In the genomic region with DNA sequence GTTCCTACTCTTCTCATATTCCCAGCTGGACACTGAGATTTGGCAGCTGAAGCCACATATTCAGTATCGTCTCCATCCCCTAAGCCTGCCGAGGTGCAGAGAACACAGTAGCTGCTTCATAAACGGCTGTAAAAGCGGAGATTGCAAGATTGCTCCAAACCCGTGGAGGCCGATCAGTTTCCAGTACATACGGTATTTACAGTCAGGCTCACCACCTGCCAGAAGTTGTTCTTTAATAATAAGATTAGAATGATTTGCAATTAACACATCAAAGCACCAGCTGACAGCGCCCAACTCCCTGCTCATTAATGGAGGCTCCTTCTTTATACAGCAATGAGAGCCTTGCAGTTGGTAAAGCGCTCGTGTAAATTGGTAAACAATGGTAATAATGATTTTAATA, we compare ENCODE assay signal across 20 mouse cellular contexts.
DNase-seq lines count a peak whose midpoint lies in the region; ATAC-seq lines count a peak whose summit lies in the region.
"Had no signal": no experiment of that assay in that cellular context is flagged by ENCODE, and none has a peak within 500 bp of the region (broad histone marks: within the 10 kb centered on the region; RNA-seq: fewer than 3 reads in every experiment).

No protein-coding gene starts in this region.

- no peaks in the 10 kb centered on the region for H3K36me3 ChIP-seq in forebrain, embryonic 14.5 days (ENCODE audit: control insufficient read depth, insufficient read depth, low read length)
- H3K36me3 ChIP-seq in neural tube, embryonic 14.5 days (ENCODE audit: control insufficient read depth, insufficient read depth, low read length): no peaks in the 10 kb centered on the region
- H3K36me3 ChIP-seq: neural tube, embryonic 12.5 days had no signal

- H3K4me1 ChIP-seq in forebrain, embryonic 14.5 days (ENCODE audit: control insufficient read depth, insufficient read depth, low read length): peaks cover 15% of the 10 kb centered on the region; the same call in 1 of the 2 replicates
- no peaks in the 10 kb centered on the region for H3K4me1 ChIP-seq in neural tube, embryonic 14.5 days (ENCODE audit: control insufficient read depth, insufficient read depth, low read length)
- H3K4me1 ChIP-seq: neural tube, embryonic 12.5 days had no signal

- intact Hi-C loops in left cerebral cortex, postnatal 10 days (cut with DNase I): no loop called here

- no peaks in the 10 kb centered on the region for H3K27me3 ChIP-seq in forebrain, embryonic 14.5 days (replicated peaks; ENCODE audit: control insufficient read depth, insufficient read depth, low read length)
- no peaks in the 10 kb centered on the region for H3K27me3 ChIP-seq in neural tube, embryonic 14.5 days (ENCODE audit: control insufficient read depth, insufficient read depth, low read length)
- H3K27me3 ChIP-seq: neural tube, embryonic 12.5 days had no signal

- H3K9me3 ChIP-seq in forebrain, embryonic 14.5 days (replicated peaks; ENCODE audit: control insufficient read depth, low read length): no peaks in the 10 kb centered on the region
- H3K9me3 ChIP-seq in neural tube, embryonic 14.5 days (ENCODE audit: control insufficient read depth, low read length): no peaks in the 10 kb centered on the region
- H3K9me3 ChIP-seq: neural tube, embryonic 12.5 days had no signal

- WGBS in forebrain, embryonic 14.5 days: 15% methylated on average over 10 of the region's 10 CpGs
- 47% methylated on average over 10 of the region's 10 CpGs for WGBS in neural tube, embryonic 14.5 days

- no peak overlapping the region; the same call in 1 of the 2 replicates for H3K4me2 ChIP-seq in forebrain, embryonic 14.5 days (ENCODE audit: low read length)
- H3K4me2 ChIP-seq in neural tube, embryonic 14.5 days (ENCODE audit: low read depth, low read length): no peak overlapping the region
- H3K4me2 ChIP-seq: liver, embryonic 11.5 days; lung, embryonic 14.5 days; neural tube, embryonic 12.5 days had no signal

- H3K27ac ChIP-seq in forebrain, embryonic 14.5 days (ENCODE audit: low read depth, low read length): no peak overlapping the region
- H3K27ac ChIP-seq in neural tube, embryonic 14.5 days (ENCODE audit: low read depth, low read length): no peak overlapping the region
- H3K27ac ChIP-seq: kidney, postnatal 0 days; neural tube, embryonic 12.5 days had no signal

- peak; percentile 89 for ATAC-seq in forebrain, embryonic 14.5 days
- ATAC-seq in neural tube, embryonic 14.5 days (ENCODE audit: low read depth): peak; percentile 70; the same call in 1 of the 2 replicates

- H3K4me3 ChIP-seq in forebrain, embryonic 14.5 days (ENCODE audit: low read depth, low read length): no peak overlapping the region
- no peak overlapping the region for H3K4me3 ChIP-seq in neural tube, embryonic 14.5 days (ENCODE audit: low read depth, low read length)
- H3K4me3 ChIP-seq: neural tube, embryonic 12.5 days had no signal

- DNase-seq in layer of hippocampus, adult 18-20 months (ENCODE audit: low spot score in 2 of 2): peak; percentile 5 to 30
- DNase-seq in layer of hippocampus, postnatal 36 days: no peak
- DNase-seq in Muller cell, postnatal 12 days (ENCODE audit: inconsistent ontology term): peak; percentile 17
- DNase-seq in forebrain, embryonic 14.5 days (ENCODE audit: low spot score): peak; percentile 88
- no peak for DNase-seq in B cell, adult 2 months
- no peak for DNase-seq in left cerebral cortex, postnatal 10 days (ENCODE audit: extremely low spot score in 1 of 2, low spot score in 2 of 2)
- DNase-seq: adrenal gland, postnatal 36 days; cerebellum, adult 9-11 months; gastrocnemius, postnatal 10 days; heart, adult 18-20 months; heart, postnatal 4 days; kidney, adult 11 months; left cerebral cortex, postnatal 4 days; lung, embryonic 14.5 days; lung, postnatal 4 days; thymus, adult 18-20 months had no signal

- H3K9ac ChIP-seq in forebrain, embryonic 14.5 days (ENCODE audit: low read length): no peak overlapping the region
- H3K9ac ChIP-seq in neural tube, embryonic 14.5 days (replicated peaks; ENCODE audit: low read depth, low read length): no peak overlapping the region
- H3K9ac ChIP-seq: lung, embryonic 14.5 days; neural tube, embryonic 12.5 days had no signal

Comparison
In these comparisons a context has a peak if more than half of its experiments do, and no peak if none do; other contexts are left out.
1. DNase-seq: peak in layer of hippocampus, adult 18-20 months (2 of 2), Muller cell, postnatal 12 days (single experiment) and forebrain, embryonic 14.5 days (single experiment); none in layer of hippocampus, postnatal 36 days (0 of 2), B cell, adult 2 months (0 of 2) and left cerebral cortex, postnatal 10 days (0 of 2).